Mouse (Mus musculus): ENCODE data around the gene Olfr1392.

- TF ChIP-seq CTCF (IDR thresholded peaks at IDR 0.05; ENCODE audit: extremely low read depth, insufficient read length, insufficient replicate concordance, low read depth, low read length), result no peak
- TF ChIP-seq POLR2A (IDR thresholded peaks at IDR 0.05; ENCODE audit: low read depth, low read length), result no peak
Observed at GRCm38 (mm10) chr11:49337150-49337832, 52.2 kb downstream of the Olfr1392 start.

Data from small intestine, adult 2 months (tissue).